Mouse (Mus musculus) kidney, postnatal 0 days (tissue): Measurements from ENCODE around the gene Tnp1. TPM values are rescaled to one million over a fixed set of nuclear protein-coding genes. Genes with fewer than 3 reads are reported as not detected.

Source experiments
- ATAC-seq: fragments of 200-750 bp; cut with Nextera tagmentation; replicated peaks from 2 replicates; pipeline ENCODE4 v1.8.0; 2017; ENCODE audit warnings: low read depth, moderate number of reproducible peaks, moderate TSS enrichment, moderate library complexity; ENCODE audit not compliant: low FRiP score
- DNase-seq: peaks from one replicate; pipeline ENCODE4 v3.0.0-alpha.2; 2016; ENCODE audit warnings: low spot score
- H3K27ac ChIP-seq: fragments of 300-500 bp; sonication (generic); 2 replicates; pipeline ENCODE4 v1.5.1; 2014; ENCODE audit warnings: mild to moderate bottlenecking
- H3K27me3 ChIP-seq: fragments of 300-500 bp; sonication (generic); 2 replicates; pipeline ENCODE4 v1.6.1; 2014; ENCODE audit warnings: low read length, mixed read lengths; ENCODE audit not compliant: insufficient read depth
- H3K36me3 ChIP-seq: fragments of 300-500 bp; sonication (generic); 2 replicates; pipeline ENCODE4 v1.6.1; 2014; ENCODE audit warnings: low read length, mixed read lengths; ENCODE audit not compliant: insufficient read depth
- H3K4me1 ChIP-seq: fragments of 300-500 bp; sonication (generic); replicated peaks from 2 replicates; pipeline ENCODE4 v1.6.1; 2014; ENCODE audit warnings: antibody characterized with exemption, low read length, mixed read lengths; ENCODE audit not compliant: insufficient read depth
- H3K4me2 ChIP-seq: fragments of 300-500 bp; sonication (generic); 2 replicates; pipeline ENCODE4 v1.6.1; 2014; ENCODE audit warnings: mild to moderate bottlenecking, low read length, moderate library complexity, mixed read lengths
- H3K4me3 ChIP-seq: fragments of 300-500 bp; sonication (generic); replicated peaks from 2 replicates; pipeline ENCODE4 v1.5.1; 2014; ENCODE audit warnings: low read depth, low read length
- H3K9ac ChIP-seq: fragments of 300-500 bp; sonication (generic); 2 replicates; pipeline ENCODE4 v1.6.1; 2014; ENCODE audit warnings: low read depth, low read length
- H3K9me3 ChIP-seq: fragments of 300-500 bp; sonication (generic); replicated peaks from 2 replicates; pipeline ENCODE4 v1.6.1; 2016; ENCODE audit warnings: low read length, inconsistent platforms, mixed read lengths
- CTCF ChIP-seq: IDR thresholded peaks from 2 replicates; pipeline ENCODE4 v1.5.1; 2016; ENCODE audit warnings: antibody characterized with exemption, low read depth, mild to moderate bottlenecking, moderate library complexity
- WGBS: fragments of 180-500 bp; shearing (Covaris S2); extraction: QIAGEN DNeasy Blood & Tissue Kit; methylation state at CpG from one replicate; pipeline ENCODE4 v1.1.7; 2014; 5-methylcytosine and 5-hydroxymethylcytosine counted together
- polyA plus RNA-seq: library from polyadenylated mRNA; unstranded; fragments of >200 nt; fragmentation: Nextera tagmentation; extraction: Ambion mirVana; gene quantifications from 2 replicates; pipeline ENCODE4 v1.2.1, GENCODE M21; 2015

Gene Tnp1
- polyA plus RNA-seq, 1 experiment from 2014 or later = not detected

DNA sequence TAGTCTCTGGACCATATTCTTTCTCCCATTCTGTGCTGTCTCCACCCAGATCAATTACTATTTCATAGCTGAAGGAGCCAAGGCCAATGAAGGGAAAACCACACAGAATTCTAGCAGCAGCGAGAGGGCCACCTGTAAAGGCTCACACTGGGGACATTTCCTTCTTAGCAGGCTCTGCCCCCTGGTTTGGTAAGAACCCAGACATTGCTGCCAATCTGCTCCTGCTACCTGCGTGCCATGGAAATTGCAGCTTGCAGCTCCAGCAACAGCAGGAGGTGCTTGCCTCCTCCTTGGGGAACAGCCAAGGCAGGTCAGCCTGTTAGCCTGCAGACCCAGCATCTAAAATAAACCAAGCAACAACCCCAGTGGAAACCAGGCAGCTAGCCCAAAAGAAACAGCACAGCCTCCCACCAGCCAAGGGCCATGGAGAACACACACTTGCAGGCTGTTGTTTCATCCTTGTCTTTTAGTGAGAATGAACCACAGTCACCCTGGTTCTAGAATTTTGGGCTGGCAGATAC, 22.7 kb downstream of the Tnp1 start:
- no peak for TF ChIP-seq CTCF
- Histone ChIP-seq H3K4me3 (no peak overlapping the region), H3K4me2 (no peak overlapping the region), H3K36me3 (no peaks in the 10 kb centered on the region), H3K27ac (no peak overlapping the region), H3K4me1 (no peaks in the 10 kb centered on the region), H3K9ac (no peak overlapping the region), H3K9me3 (no peaks in the 10 kb centered on the region), H3K27me3 (no peaks in the 10 kb centered on the region)
- no peak for ATAC-seq
- no peak for DNase-seq
- 83% methylated on average over 2 of the region's 2 CpGs for WGBS

DNA sequence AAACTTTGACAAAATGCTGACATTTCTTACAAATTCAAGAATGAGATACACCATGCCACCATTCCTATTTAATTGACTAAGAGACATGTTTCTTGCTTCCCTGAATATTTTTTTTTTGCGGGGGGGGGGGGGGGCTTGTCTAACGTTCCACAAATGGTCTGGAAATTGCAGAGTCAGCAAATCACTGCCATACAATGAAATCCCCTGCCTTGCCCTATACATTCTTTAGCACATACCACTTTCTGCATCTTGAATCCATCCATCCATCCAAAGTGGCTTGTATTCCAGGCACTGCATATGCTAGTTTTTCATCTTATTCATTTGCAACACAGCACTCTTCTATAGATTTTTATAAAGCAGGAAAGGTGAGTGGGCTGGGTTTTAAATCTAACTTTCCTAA, 23.5 kb downstream of the Tnp1 start:
- no peaks in the 10 kb centered on the region for H3K4me1 ChIP-seq
- no peaks in the 10 kb centered on the region for H3K36me3 ChIP-seq
- no peak overlapping the region for H3K27ac ChIP-seq
- no peak overlapping the region for H3K9ac ChIP-seq
- no peak overlapping the region for H3K4me3 ChIP-seq
- ATAC-seq (no peak), DNase-seq (no peak)
- H3K27me3 ChIP-seq = no peaks in the 10 kb centered on the region
- 65% methylated on average over 2 of the region's 2 CpGs for WGBS
- H3K9me3 ChIP-seq = no peaks in the 10 kb centered on the region
- no peak for TF ChIP-seq CTCF
- H3K4me2 ChIP-seq = no peak overlapping the region

DNA sequence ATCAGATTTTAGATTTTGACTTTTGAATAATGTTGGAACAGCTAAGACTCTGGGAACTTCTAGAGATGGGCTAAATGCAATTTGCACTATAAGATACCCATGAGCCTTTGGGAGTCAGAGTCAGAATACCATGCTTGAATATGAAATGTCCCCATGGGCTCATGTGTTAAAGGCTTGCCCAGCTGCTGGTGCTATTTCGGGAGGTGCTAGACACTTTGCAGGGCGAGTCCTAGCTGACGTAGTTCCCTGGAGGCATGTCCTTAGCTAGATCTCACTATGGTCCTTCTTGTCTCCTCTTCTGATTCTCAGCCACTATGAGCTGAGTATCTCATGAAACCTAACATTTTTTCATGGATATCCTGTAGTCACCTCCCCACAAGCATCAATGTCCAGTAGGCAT, 26.8 kb downstream of the Tnp1 start:
- Histone ChIP-seq H3K4me1 (no peaks in the 10 kb centered on the region), H3K27ac (no peak overlapping the region), H3K4me2 (no peak overlapping the region), H3K36me3 (no peaks in the 10 kb centered on the region), H3K27me3 (no peaks in the 10 kb centered on the region), H3K9me3 (no peaks in the 10 kb centered on the region), H3K9ac (no peak overlapping the region), H3K4me3 (no peak overlapping the region)
- ATAC-seq (no peak), DNase-seq (no peak)
- no peak for TF ChIP-seq CTCF
- WGBS = 94% methylated on average over 3 of the region's 3 CpGs

DNA sequence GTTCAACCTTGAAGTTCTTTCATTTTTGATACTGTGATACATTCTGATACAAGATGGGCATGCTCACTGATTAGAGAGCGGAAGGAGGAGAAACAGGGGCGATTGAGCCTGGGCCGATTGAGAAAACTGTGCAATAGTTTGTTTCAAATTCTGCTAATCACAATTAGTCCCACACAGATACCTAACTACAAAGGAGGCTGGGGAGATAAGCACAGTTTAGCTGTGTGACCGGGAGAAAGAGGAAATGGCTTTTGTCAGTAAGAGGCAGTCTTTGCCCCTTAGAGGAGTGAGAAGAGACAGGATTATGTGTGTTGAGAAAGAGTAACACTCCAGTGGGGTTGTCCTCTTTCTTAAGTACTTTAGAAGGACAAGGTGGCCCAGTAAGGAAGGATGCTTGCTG, 29.0 kb downstream of the Tnp1 start:
- Histone ChIP-seq H3K27me3 (no peaks in the 10 kb centered on the region), H3K9me3 (no peaks in the 10 kb centered on the region), H3K4me1 (no peaks in the 10 kb centered on the region), H3K9ac (no peak overlapping the region), H3K4me3 (no peak overlapping the region), H3K36me3 (no peaks in the 10 kb centered on the region), H3K4me2 (no peak overlapping the region), H3K27ac (no peak overlapping the region)
- TF ChIP-seq CTCF = no peak
- DNase-seq = no peak
- 80% methylated on average over 4 of the region's 4 CpGs for WGBS
- ATAC-seq = no peak

DNA sequence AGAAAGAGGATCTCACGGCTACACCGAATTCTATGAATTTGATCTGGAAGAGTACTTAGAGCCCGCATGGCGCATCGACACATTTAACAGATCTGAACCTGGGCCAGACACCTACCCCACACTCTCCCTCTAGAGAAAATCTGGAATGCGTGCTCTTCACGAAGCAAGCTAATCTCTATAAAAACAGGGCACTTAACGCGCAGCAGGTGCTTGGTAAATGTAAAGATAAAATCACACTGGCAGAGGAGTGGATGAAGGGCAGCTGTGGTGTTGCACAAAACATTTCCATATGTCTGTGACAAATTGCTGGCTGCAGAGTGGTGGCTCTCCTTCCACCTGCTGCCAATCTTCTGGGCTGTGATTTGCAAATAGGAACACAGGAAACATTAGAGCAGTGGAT, 36.8 kb downstream of the Tnp1 start:
- Histone ChIP-seq H3K36me3 (no peaks in the 10 kb centered on the region), H3K4me2 (no peak overlapping the region), H3K4me3 (no peak overlapping the region), H3K27ac (no peak overlapping the region), H3K9ac (no peak overlapping the region), H3K4me1 (no peaks in the 10 kb centered on the region), H3K27me3 (no peaks in the 10 kb centered on the region), H3K9me3 (no peaks in the 10 kb centered on the region)
- TF ChIP-seq CTCF = no peak
- ATAC-seq (no peak), DNase-seq (no peak)
- WGBS = 73% methylated on average over 9 of the region's 9 CpGs

DNA sequence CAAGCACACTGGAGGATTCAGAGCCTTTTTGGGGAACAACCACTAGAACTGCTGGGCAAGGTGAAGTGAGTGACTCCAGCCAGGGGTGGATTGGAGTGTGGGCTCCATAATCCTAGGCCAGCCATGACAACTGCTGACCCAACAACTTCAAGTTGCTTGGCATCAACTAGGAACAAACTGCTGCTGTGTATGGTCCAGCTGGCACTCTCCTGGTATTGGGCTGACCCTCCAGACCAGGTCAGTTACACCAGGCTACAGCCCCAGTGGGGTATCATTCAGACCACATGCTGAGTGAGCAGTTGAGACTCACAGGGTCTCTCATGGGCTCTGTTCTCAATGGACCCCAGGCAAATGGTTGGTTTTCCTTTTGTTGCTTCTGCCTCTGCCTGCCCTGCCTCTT, 41.5 kb downstream of the Tnp1 start:
- DNase-seq (no peak), ATAC-seq (no peak)
- Histone ChIP-seq H3K9me3 (no peaks in the 10 kb centered on the region), H3K9ac (no peak overlapping the region), H3K4me2 (no peak overlapping the region), H3K4me1 (no peaks in the 10 kb centered on the region), H3K36me3 (no peaks in the 10 kb centered on the region), H3K27me3 (no peaks in the 10 kb centered on the region), H3K27ac (no peak overlapping the region), H3K4me3 (no peak overlapping the region)
- TF ChIP-seq CTCF = no peak

DNA sequence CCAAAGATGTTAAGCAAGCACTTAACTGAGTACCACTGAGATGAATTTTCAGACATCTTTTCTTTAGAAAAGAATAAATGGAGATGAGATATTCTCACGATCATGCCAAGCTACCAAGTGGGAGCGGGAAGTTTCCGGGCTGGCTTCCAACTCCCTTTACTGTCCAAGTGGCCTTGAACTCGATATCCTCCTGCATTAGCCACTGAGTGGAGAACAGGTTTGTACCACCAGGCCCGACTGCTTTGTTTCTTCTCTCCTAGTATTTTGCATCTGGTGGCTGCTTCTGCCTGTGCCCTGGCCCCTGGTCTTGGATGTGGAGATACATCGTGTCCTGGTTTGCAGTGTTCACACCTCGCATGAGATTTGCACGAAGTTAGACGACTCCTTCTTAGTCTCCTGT, 45.2 kb downstream of the Tnp1 start:
- DNase-seq (no peak), ATAC-seq (no peak)
- Histone ChIP-seq H3K4me3 (no peak overlapping the region), H3K27ac (no peak overlapping the region), H3K9ac (no peak overlapping the region), H3K27me3 (no peaks in the 10 kb centered on the region), H3K4me2 (no peak overlapping the region), H3K9me3 (no peaks in the 10 kb centered on the region), H3K36me3 (no peaks in the 10 kb centered on the region), H3K4me1 (no peaks in the 10 kb centered on the region)
- 87% methylated on average over 9 of the region's 9 CpGs for WGBS
- TF ChIP-seq CTCF = no peak
